Mouse (Mus musculus) brain, embryonic 14.5 days (tissue): ENCODE results near the gene Mgea5. TPM values are rescaled to one million over a fixed set of nuclear protein-coding genes. Genes with fewer than 3 reads are reported as not detected.

Experiments
- DNase-seq: peaks from one replicate; pipeline ENCODE4 v3.0.0-alpha.2; 2011; ENCODE audit warnings: low read depth
- CTCF ChIP-seq: fragments of 200-500 bp; IDR thresholded peaks from 2 replicates; pipeline ENCODE4 v1.5.1; 2012; ENCODE audit warnings: inconsistent platforms, mild to moderate bottlenecking, moderate library complexity, borderline replicate concordance; ENCODE audit not compliant: insufficient read depth, insufficient read length; ENCODE audit errors: extremely low read depth
- POLR2A ChIP-seq: fragments of 200-500 bp; IDR thresholded peaks from 2 replicates; pipeline ENCODE4 v1.6.1; 2012; ENCODE audit warnings: mild to moderate bottlenecking, inconsistent platforms, borderline replicate concordance; ENCODE audit not compliant: poor library complexity, insufficient read depth, insufficient read length, severe bottlenecking; ENCODE audit errors: extremely low read depth
- polyA plus RNA-seq: library from polyadenylated mRNA; depleted of rRNA; stranded (reverse); fragments of >200 nt; gene quantifications from 2 replicates; pipeline ENCODE4 v1.2.3, GENCODE M21; 2012; rRNA removed

The Mgea5 gene
- polyA plus RNA-seq, result 125 and 156 TPM in 2 replicates

- TF ChIP-seq CTCF, result no peak
- TF ChIP-seq POLR2A, result peak; percentile 87
- peak; percentile 100 for DNase-seq
Measured at GRCm38 (mm10) chr19:45783181-45783932, at the start of gene Mgea5. TSS of gene Mgea5 (minus strand) at chr19:45783837.

- no peak for DNase-seq
- no peak for TF ChIP-seq CTCF
- no peak for TF ChIP-seq POLR2A
Measured at GRCm38 (mm10) chr19:45830679-45831078, 47.0 kb upstream of the Mgea5 start.

- no peak; the same call in 1 of the 2 replicates for TF ChIP-seq CTCF
- no peak for TF ChIP-seq POLR2A
- DNase-seq, result no peak
Measured at GRCm38 (mm10) chr19:45827736-45828135, 44.1 kb upstream of the Mgea5 start.

- no peak for DNase-seq
- TF ChIP-seq CTCF (no peak), POLR2A (no peak)
Measured at GRCm38 (mm10) chr19:45827125-45827524, 43.5 kb upstream of the Mgea5 start.

DNA sequence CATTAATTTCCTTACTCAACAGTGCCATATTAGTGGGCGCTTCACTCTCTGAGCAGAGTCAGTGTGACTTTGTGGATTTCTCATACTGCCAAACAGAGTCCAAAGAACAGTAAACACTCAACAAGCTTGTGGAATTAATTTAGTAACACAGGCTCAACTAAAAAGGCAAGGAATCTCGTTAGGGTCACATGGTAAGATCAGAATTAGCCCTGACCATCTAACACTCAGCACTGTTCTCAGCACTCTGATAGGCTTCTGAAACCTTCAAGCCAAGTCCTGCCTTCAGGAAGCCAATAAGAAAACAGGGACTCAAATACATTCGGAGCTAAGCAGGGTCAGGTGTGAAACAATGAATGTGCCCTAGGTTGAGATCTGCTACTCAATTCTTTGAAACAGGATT, 42.5 kb upstream of the Mgea5 start:
- DNase-seq, result no peak
- TF ChIP-seq CTCF (no peak), POLR2A (no peak)

GRCm38 (mm10) chr19:45821832-45822231, 38.2 kb upstream of the Mgea5 start:
- peak; percentile 83 for DNase-seq
- no peak for TF ChIP-seq CTCF
- TF ChIP-seq POLR2A, result no peak

DNA sequence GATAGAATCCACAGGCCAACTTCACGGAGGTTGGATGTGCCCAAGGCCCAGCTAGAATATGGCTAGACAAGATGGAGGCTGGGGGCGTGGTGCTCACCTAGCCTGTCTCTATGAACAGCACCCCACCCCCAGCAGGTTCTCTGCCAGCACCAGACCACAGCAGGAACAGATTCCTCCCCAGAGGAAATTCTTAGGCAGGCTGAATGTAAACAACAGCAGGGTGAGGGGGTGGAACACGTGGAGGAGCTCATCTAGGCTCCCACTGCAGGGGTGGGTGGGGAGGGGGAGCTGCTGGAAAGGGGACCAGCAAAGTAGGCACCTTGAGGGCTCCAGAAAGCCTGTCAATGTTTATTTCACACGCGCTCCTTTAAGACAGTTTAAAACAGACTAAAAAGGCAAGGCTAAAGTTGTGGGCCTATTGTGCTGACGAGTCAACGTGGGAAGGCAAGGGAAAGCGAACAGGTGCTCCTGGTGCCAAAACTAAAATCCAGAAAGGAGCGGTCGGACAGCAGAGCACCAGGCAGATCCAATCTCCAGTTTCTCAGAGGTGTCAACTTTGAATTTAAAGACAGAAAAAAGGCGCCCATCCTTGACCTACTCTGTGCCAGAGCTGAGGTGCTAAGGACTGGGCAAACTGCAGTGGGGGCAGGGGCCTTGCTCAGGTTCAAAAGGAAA, 34.3 kb upstream of the Mgea5 start:
- DNase-seq, result no peak
- no peak for TF ChIP-seq CTCF
- no peak for TF ChIP-seq POLR2A

GRCm38 (mm10) chr19:45816727-45817126, 33.1 kb upstream of the Mgea5 start:
- DNase-seq, result no peak
- no peak for TF ChIP-seq POLR2A
- no peak for TF ChIP-seq CTCF

- DNase-seq, result peak; percentile 70
- no peak for TF ChIP-seq POLR2A
- peak; percentile 61 for TF ChIP-seq CTCF
Measured at GRCm38 (mm10) chr19:45815831-45816405, 32.3 kb upstream of the Mgea5 start, which contains the start of gene Kcnip2. TSS of gene Kcnip2 (minus strand) at chr19:45816061.

DNA sequence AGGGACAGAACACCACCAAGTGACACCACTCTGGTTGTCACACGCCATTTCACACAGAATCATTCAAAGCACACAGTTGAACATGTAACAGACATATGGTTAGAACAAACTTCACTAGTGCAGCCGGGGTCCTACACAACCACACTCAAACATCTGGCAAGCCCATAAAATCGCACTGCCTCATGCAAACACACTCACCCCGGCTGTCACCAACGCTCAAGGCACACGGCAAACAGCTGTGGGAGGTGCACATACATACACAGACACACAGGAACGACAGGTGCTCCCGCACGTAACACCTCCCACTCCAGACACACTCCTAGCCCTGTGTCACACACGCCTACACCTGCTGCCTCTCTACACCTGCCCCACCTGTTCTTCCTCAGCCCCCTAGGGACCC, 31.5 kb upstream of the Mgea5 start:
- DNase-seq, result no peak
- no peak for TF ChIP-seq POLR2A
- no peak for TF ChIP-seq CTCF

- DNase-seq, result peak; percentile 44
- no peak for TF ChIP-seq CTCF
- no peak for TF ChIP-seq POLR2A
Measured at GRCm38 (mm10) chr19:45813801-45814200, 30.2 kb upstream of the Mgea5 start.
